Mouse (Mus musculus): ENCODE data around the gene Slc7a5.

Slc7a5 gene

GRCm38 (mm10) chr8:121880818-121881217 lies 26.7 kb downstream of the Slc7a5 start:
- peak; percentile 36 for DNase-seq (ENCODE audit: low read depth)

- no peak for DNase-seq (ENCODE audit: low read depth)
These were observed 27.8 kb downstream of the Slc7a5 start for GRCm38 (mm10) chr8:121879712-121880111.

- no peak for DNase-seq (ENCODE audit: low read depth)
These were observed 29.5 kb downstream of the Slc7a5 start for GRCm38 (mm10) chr8:121877828-121878480.

- DNase-seq (ENCODE audit: low read depth): no peak
These were observed 30.3 kb downstream of the Slc7a5 start for GRCm38 (mm10) chr8:121877212-121877611.

GRCm38 (mm10) chr8:121875517-121875916 lies 32.0 kb downstream of the Slc7a5 start:
- DNase-seq (ENCODE audit: low read depth): no peak

- DNase-seq (ENCODE audit: low read depth): no peak
These were observed 32.4 kb downstream of the Slc7a5 start for GRCm38 (mm10) chr8:121875045-121875444.

GRCm38 (mm10) chr8:121874031-121874430 lies 33.5 kb downstream of the Slc7a5 start:
- peak; percentile 89 for DNase-seq (ENCODE audit: low read depth)

GRCm38 (mm10) chr8:121871833-121872440 lies 35.6 kb downstream of the Slc7a5 start:
- peak; percentile 20 for DNase-seq (ENCODE audit: low read depth)

- no peak for DNase-seq (ENCODE audit: low read depth)
These were observed 37.3 kb downstream of the Slc7a5 start for GRCm38 (mm10) chr8:121870190-121870589.

- DNase-seq (ENCODE audit: low read depth): no peak
These were observed 38.6 kb downstream of the Slc7a5 start for GRCm38 (mm10) chr8:121868896-121869295.

- no peak for DNase-seq (ENCODE audit: low read depth)
These were observed 39.3 kb downstream of the Slc7a5 start for GRCm38 (mm10) chr8:121868196-121868595.

- DNase-seq (ENCODE audit: low read depth): peak; percentile 29
These were observed 42.1 kb downstream of the Slc7a5 start for GRCm38 (mm10) chr8:121865356-121865755.

GRCm38 (mm10) chr8:121861806-121862548 lies 45.5 kb downstream of the Slc7a5 start:
- peak; percentile 57 for DNase-seq (ENCODE audit: low read depth)

GRCm38 (mm10) chr8:121861276-121861675 lies 46.2 kb downstream of the Slc7a5 start:
- peak; percentile 68 for DNase-seq (ENCODE audit: low read depth)

- DNase-seq (ENCODE audit: low read depth): no peak
These were observed 49.7 kb downstream of the Slc7a5 start for GRCm38 (mm10) chr8:121857747-121858146.

GRCm38 (mm10) chr8:121857331-121857730 lies 50.2 kb downstream of the Slc7a5 start:
- DNase-seq (ENCODE audit: low read depth): no peak

- no peak for DNase-seq (ENCODE audit: low read depth)
These were observed 51.3 kb downstream of the Slc7a5 start for GRCm38 (mm10) chr8:121856071-121856746.

GRCm38 (mm10) chr8:121853586-121853985 lies 53.9 kb downstream of the Slc7a5 start:
- DNase-seq (ENCODE audit: low read depth): peak; percentile 56

GRCm38 (mm10) chr8:121852464-121852863 lies 55.0 kb downstream of the Slc7a5 start:
- no peak for DNase-seq (ENCODE audit: low read depth)

GRCm38 (mm10) chr8:121851716-121852115 lies 55.8 kb downstream of the Slc7a5 start:
- DNase-seq (ENCODE audit: low read depth): no peak

GRCm38 (mm10) chr8:121850821-121851470 lies 56.5 kb downstream of the Slc7a5 start:
- DNase-seq (ENCODE audit: low read depth): peak; percentile 99

GRCm38 (mm10) chr8:121850436-121850820 lies 57.1 kb downstream of the Slc7a5 start:
- peak; percentile 11 for DNase-seq (ENCODE audit: low read depth)

Measured in NIH3T3 (cell line).